Mouse (Mus musculus): ENCODE measurements around the gene Gm3373.
"Not testable (repeated sequence)": the region's sequence is repeated elsewhere in the genome, so short reads cannot be mapped to it uniquely, and the experiment has no call there.

Gene Gm3373

GRCm38 (mm10) chr14:5741477-5741876 is at the start of gene Gm3373:
Gene Gm3373, minus strand, starts transcription at chr14:5741577.
- not testable (repeated sequence) for DNase-seq

GRCm38 (mm10) chr14:5687357-5687756 is 54.0 kb downstream of the Gm3373 start, which contains the start of gene Gm9603:
Gene Gm9603, minus strand, starts transcription at chr14:5687457.
- DNase-seq = not testable (repeated sequence)

Data from cerebellum, postnatal 14 days (tissue).